Mouse (Mus musculus) hindbrain, postnatal 0 days (tissue): ENCODE data around the gene 2310039H08Rik. TPM values are rescaled to one million over a fixed set of nuclear protein-coding genes. Genes with fewer than 3 reads are reported as not detected.
A peak's percentile ranks its signal among the peaks of the same experiment; 100 is the strongest.
"Not testable (repeated sequence)": the region's sequence is repeated elsewhere in the genome, so short reads cannot be mapped to it uniquely, and the experiment has no call there.

ENCODE experiments used
- ATAC-seq: fragments of 200-750 bp; cut with Nextera tagmentation; 2 replicates; pipeline ENCODE4 v1.8.0; 2017; ENCODE audit warnings: mild to moderate bottlenecking, moderate TSS enrichment, moderate library complexity
- DNase-seq: peaks from one replicate; pipeline ENCODE4 v3.0.0-alpha.2; 2015; ENCODE audit warnings: low spot score
- H3K27ac ChIP-seq: fragments of 300-500 bp; sonication (generic); 2 replicates; pipeline ENCODE4 v1.5.1; 2014; ENCODE audit warnings: mild to moderate bottlenecking
- H3K27me3 ChIP-seq: fragments of 300-500 bp; sonication (generic); 2 replicates; pipeline ENCODE4 v1.6.1; 2014; ENCODE audit warnings: low read length, mixed read lengths; ENCODE audit not compliant: insufficient read depth
- H3K36me3 ChIP-seq: fragments of 300-500 bp; sonication (generic); 2 replicates; pipeline ENCODE4 v1.6.1; 2014; ENCODE audit warnings: low read length, mixed read lengths; ENCODE audit not compliant: insufficient read depth
- H3K4me1 ChIP-seq: fragments of 300-500 bp; sonication (generic); 2 replicates; pipeline ENCODE4 v1.6.1; 2014; ENCODE audit warnings: antibody characterized with exemption, low read length, mixed read lengths; ENCODE audit not compliant: insufficient read depth
- H3K4me2 ChIP-seq: fragments of 300-500 bp; sonication (generic); 2 replicates; pipeline ENCODE4 v1.6.1; 2014; ENCODE audit warnings: low read depth, mild to moderate bottlenecking, low read length, moderate library complexity, mixed read lengths
- H3K4me3 ChIP-seq: fragments of 300-500 bp; sonication (generic); 2 replicates; pipeline ENCODE4 v1.5.1; 2014; ENCODE audit warnings: low read length
- H3K9ac ChIP-seq: fragments of 300-500 bp; sonication (generic); replicated peaks from 2 replicates; pipeline ENCODE4 v1.6.1; 2014; ENCODE audit warnings: mild to moderate bottlenecking, low read length, moderate library complexity, mixed read lengths
- H3K9me3 ChIP-seq: fragments of 300-500 bp; sonication (generic); 2 replicates; pipeline ENCODE4 v1.6.1; 2016; ENCODE audit warnings: low read length, mixed read lengths
- CTCF ChIP-seq: IDR thresholded peaks from 2 replicates; pipeline ENCODE4 v1.5.1; 2016; ENCODE audit warnings: antibody characterized with exemption, control low read depth, low read depth
- WGBS: fragments of 180-500 bp; shearing (Covaris S2); extraction: QIAGEN DNeasy Blood & Tissue Kit; methylation state at CpG from one replicate; pipeline ENCODE4 v1.1.7; 2014; 5-methylcytosine and 5-hydroxymethylcytosine counted together
- polyA plus RNA-seq: library from polyadenylated mRNA; unstranded; fragments of >200 nt; fragmentation: Nextera tagmentation; extraction: Ambion mirVana; gene quantifications from 2 replicates; pipeline ENCODE4 v1.2.1, GENCODE M21; 2015
- total RNA-seq: library from RNA; depleted of rRNA; stranded (reverse); fragments of >200 nt; gene quantifications from 2 replicates; pipeline ENCODE4 v1.2.3, GENCODE M21; 2014

2310039H08Rik gene
- total and polyA plus RNA-seq, 2 experiments from 2014 or later: 46.4 to 64.7 TPM

DNA sequence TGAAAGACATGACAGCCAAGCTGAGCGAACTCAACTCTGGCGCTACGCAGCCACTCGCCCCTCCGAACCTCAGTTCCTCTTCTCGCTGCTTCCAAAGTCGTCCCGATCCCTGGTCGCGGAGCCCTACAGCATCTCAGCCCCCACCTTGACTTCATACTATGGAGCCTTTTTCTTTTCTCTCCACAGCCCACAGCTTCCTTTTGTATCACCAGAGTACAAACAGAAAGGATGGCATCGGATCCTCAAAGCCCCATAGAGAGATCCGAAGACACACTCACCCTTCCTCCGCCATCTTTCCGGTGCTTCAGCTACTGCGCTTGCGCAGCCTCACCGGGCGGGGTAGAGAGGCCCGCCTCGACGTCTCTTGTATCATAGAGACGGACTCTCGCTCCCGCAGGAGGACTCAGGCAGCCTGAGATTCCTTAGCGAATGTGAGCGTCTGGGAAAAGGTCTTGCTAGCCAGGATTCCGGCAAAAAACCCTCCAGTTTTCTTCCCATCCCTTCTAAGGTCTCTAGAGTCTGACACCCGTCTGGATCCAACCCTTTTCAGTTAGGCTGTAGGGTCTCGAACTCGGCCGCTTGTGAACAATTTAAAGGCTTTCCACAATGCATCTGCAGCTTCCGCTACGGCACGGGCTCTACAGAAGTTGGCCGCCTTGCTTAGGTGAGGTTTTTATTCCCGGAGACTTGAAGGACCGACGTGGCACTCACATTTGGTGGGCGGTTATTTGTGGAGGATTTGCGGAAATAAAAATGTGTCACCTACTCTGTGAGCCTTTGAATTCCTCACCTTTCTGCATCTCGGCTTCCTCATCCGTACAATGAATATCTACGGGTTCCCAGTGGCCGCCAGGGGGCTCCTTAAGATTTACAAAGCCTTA is 10.1 kb downstream of the 2310039H08Rik start, which contains the start of gene Rpl7l1:
TSS of gene Rpl7l1 (minus strand) at position 332 of the 881 bp plus-strand sequence.
- peak within 1 kb of the TSS; percentile 91 for H3K27ac ChIP-seq
- peak; percentile 96 for ATAC-seq
- WGBS: 1% methylated on average over 44 of the region's 44 CpGs
- H3K4me1 ChIP-seq: no peaks in the 10 kb centered on the region
- H3K36me3 ChIP-seq: peaks cover 23% of the 10 kb centered on the region
- H3K27me3 ChIP-seq: no peaks in the 10 kb centered on the region
- H3K4me2 ChIP-seq: peak within 1 kb of the TSS; percentile 54
- DNase-seq: peak; percentile 96
- peak; percentile 64 for TF ChIP-seq CTCF
- no peaks in the 10 kb centered on the region for H3K9me3 ChIP-seq
- H3K4me3 ChIP-seq: peak within 1 kb of the TSS; percentile 70
- peak within 1 kb of the TSS; percentile 69 for H3K9ac ChIP-seq

DNA sequence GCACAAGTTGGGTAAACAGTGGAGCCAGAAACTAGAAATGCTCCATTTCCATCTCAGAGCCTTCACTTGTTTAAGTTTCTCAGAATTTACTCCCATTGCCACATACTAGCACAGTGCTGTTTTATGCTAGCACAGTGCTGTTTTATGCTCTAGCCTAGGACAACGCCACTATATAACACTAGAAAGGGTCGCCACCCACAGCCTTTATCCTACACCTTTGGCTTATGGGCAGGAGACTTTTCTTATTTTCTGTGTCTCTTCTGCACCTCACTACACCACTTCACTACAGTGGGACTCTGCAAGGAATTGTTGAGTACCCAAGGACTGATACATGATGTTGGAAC is 10.8 kb downstream of the 2310039H08Rik start:
- H3K9ac ChIP-seq: no peak overlapping the region
- H3K4me1 ChIP-seq: no peaks in the 10 kb centered on the region
- no peak overlapping the region for H3K27ac ChIP-seq
- H3K4me3 ChIP-seq: peak overlapping the region; percentile 70
- no peaks in the 10 kb centered on the region for H3K27me3 ChIP-seq
- DNase-seq (no peak), ATAC-seq (no peak)
- H3K36me3 ChIP-seq: peaks cover 17% of the 10 kb centered on the region
- 80% methylated on average over 2 of the region's 2 CpGs for WGBS
- no peaks in the 10 kb centered on the region for H3K9me3 ChIP-seq
- peak overlapping the region; percentile 54 for H3K4me2 ChIP-seq
- TF ChIP-seq CTCF: no peak

GRCm38 (mm10) chr17:46786952-46787351 is 14.5 kb downstream of the 2310039H08Rik start:
- Histone ChIP-seq H3K4me3 (no peak overlapping the region), H3K4me2 (no peak overlapping the region), H3K9me3 (no peaks in the 10 kb centered on the region), H3K27ac (no peak overlapping the region), H3K9ac (no peak overlapping the region), H3K27me3 (no peaks in the 10 kb centered on the region), H3K36me3 (no peaks in the 10 kb centered on the region), H3K4me1 (no peaks in the 10 kb centered on the region)
- ATAC-seq (no peak), DNase-seq (no peak)
- no peak for TF ChIP-seq CTCF
- WGBS: 88% methylated on average over 5 of the region's 5 CpGs

GRCm38 (mm10) chr17:46787974-46788373 is 15.5 kb downstream of the 2310039H08Rik start:
- not testable (repeated sequence) for H3K27ac ChIP-seq, H3K4me2 ChIP-seq, DNase-seq, H3K27me3 ChIP-seq, H3K4me3 ChIP-seq, ATAC-seq, H3K36me3 ChIP-seq, H3K4me1 ChIP-seq, H3K9me3 ChIP-seq, H3K9ac ChIP-seq
- 50% methylated on average over 2 of the region's 2 CpGs for WGBS

DNA sequence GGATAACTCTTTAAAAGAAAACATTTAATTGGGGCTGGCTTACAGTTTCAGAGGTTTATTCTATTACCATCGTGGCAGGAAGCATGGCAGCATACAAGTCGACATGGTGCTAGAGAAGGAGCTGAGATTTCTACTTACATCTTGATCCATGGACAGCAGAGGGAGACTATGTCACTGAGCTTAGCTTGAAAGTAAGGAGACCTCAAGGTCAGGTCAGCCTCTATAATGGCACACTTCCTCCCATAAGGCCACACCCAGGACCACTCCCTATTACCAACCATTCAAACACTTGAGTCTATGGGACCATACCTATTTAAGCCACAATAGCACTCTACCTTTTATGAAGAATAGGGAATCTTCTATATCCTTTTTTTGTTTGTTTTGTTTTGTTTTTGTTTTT is 20.5 kb downstream of the 2310039H08Rik start:
- 79% methylated on average over 2 of the region's 2 CpGs for WGBS
- no peak overlapping the region for H3K4me2 ChIP-seq

DNA sequence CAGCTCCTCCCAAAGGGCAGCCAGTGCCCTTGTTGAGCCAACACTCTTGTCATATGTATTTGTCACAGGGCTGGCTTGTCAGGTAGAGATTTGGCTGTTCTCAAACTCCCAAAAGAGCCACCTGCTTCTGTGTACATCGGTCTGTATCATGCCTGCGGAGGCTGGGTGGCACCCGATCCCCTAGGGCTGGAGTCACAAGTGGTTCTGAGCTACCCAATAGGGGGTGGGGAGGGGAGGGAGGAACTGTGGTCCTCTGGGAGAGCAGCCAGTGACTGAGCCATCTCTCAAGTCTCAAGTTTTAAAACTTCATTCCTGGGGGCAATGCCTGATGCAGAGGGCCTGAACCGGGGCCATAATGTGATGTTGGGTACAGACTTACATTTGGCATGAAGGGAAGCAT is 24.3 kb downstream of the 2310039H08Rik start:
- DNase-seq: no peak
- H3K36me3 ChIP-seq: peaks cover 21% of the 10 kb centered on the region
- H3K4me1 ChIP-seq: no peaks in the 10 kb centered on the region
- no peak overlapping the region for H3K27ac ChIP-seq
- no peak overlapping the region for H3K4me3 ChIP-seq
- no peaks in the 10 kb centered on the region for H3K27me3 ChIP-seq
- no peak for TF ChIP-seq CTCF
- H3K4me2 ChIP-seq: no peak overlapping the region
- no peak overlapping the region for H3K9ac ChIP-seq
- no peak for ATAC-seq
- no peaks in the 10 kb centered on the region for H3K9me3 ChIP-seq
- WGBS: 85% methylated on average over 4 of the region's 4 CpGs

More for the DNA sequence above, 20.5 kb downstream of the 2310039H08Rik start:
- Histone ChIP-seq H3K27me3 (no peaks in the 10 kb centered on the region), H3K9ac (no peak overlapping the region), H3K4me1 (no peaks in the 10 kb centered on the region), H3K4me3 (no peak overlapping the region), H3K9me3 (no peaks in the 10 kb centered on the region), H3K36me3 (no peaks in the 10 kb centered on the region), H3K27ac (no peak overlapping the region)
- DNase-seq (no peak), ATAC-seq (no peak)
- TF ChIP-seq CTCF: no peak

DNA sequence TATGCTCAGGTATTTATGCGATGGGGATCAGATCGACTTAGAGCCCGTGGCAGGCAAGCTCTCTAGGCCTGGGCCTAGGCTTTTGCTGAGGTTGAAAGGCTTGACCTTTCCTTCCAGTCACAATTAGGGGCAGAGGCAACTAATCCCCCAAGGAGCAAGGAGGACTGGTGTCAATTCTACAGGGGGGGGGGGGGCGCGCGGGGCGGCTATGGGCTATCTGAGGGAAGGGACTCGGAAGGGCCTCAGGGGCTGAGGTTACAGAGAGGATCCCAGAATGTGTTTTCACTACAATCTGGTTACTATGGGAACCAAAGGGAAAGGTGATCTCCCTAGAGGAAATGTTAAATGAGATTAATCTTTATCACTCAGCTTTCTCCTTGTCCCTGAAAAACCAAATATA is 25.0 kb downstream of the 2310039H08Rik start:
- peaks cover 21% of the 10 kb centered on the region for H3K36me3 ChIP-seq
- no peak for DNase-seq
- H3K4me2 ChIP-seq: no peak overlapping the region
- H3K9me3 ChIP-seq: no peaks in the 10 kb centered on the region
- H3K9ac ChIP-seq: no peak overlapping the region
- H3K4me1 ChIP-seq: no peaks in the 10 kb centered on the region
- 60% methylated on average over 6 of the region's 8 CpGs for WGBS
- H3K27ac ChIP-seq: no peak overlapping the region
- ATAC-seq: no peak
- no peak overlapping the region for H3K4me3 ChIP-seq
- no peak for TF ChIP-seq CTCF
- H3K27me3 ChIP-seq: no peaks in the 10 kb centered on the region
